Mouse (Mus musculus): Measurements from ENCODE around the gene Tmcc1.

DNA sequence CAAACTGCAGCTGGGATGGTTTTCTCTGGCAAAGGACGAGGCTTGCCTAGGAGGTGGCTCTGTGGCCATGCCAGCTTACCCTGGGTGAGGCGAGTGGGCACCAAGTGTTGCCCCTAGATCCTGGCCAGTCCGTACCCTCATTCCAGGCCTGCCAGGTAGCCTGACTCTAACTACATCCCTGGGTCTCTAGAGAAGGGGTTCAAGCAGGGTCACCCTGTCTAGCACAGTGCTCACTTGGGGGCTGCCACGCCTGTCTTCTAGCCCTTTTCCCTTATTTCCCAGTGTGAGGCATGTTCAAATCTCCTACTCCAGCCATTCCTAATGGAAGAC, 187.4 kb downstream of the Tmcc1 start:
- TF ChIP-seq POLR2A (IDR thresholded peaks at IDR 0.05; ENCODE audit: control insufficient read depth in 1 of 2, insufficient read depth in 1 of 2, low read depth in 1 of 2, low read length in 2 of 2, poor library complexity in 1 of 2), result no peak
- no peak for TF ChIP-seq POLR2AphosphoS2 (IDR thresholded peaks at IDR 0.05; ENCODE audit: low read length)
- TF ChIP-seq MEF2A (IDR thresholded peaks at IDR 0.05; ENCODE audit: extremely low read depth, insufficient replicate concordance, low read depth, low read length, poor library complexity, severe bottlenecking), result no peak
- no peak for TF ChIP-seq CTCF (IDR thresholded peaks at IDR 0.05 in 2 of 3, conservative IDR thresholded peaks at IDR 0.05 in 1 of 3; ENCODE audit: control insufficient read depth in 1 of 3, insufficient read depth in 1 of 3, low read depth in 2 of 3, low read length in 3 of 3, poor library complexity in 1 of 3, severe bottlenecking in 1 of 3)
- TF ChIP-seq ZC3H11A (IDR thresholded peaks at IDR 0.05; ENCODE audit: low read depth, low read length), result no peak
- no peak for TF ChIP-seq SMC3 (IDR thresholded peaks at IDR 0.05; ENCODE audit: low read depth, low read length)
- TF ChIP-seq TCF12 (IDR thresholded peaks at IDR 0.05; ENCODE audit: low read depth, low read length), result no peak

All from MEL (cell line).